Mouse (Mus musculus) testis, adult 2 months (tissue): ENCODE measurements around the gene Olfr1490.

ENCODE experiments used
- CTCF ChIP-seq: fragments of 200-500 bp; IDR thresholded peaks from 2 replicates; pipeline ENCODE4 v1.5.1; 2012; ENCODE audit warnings: low read depth, mild to moderate bottlenecking, inconsistent platforms, low read length, moderate library complexity; ENCODE audit not compliant: control insufficient read depth, insufficient read depth, insufficient replicate concordance
- POLR2A ChIP-seq: fragments of 200-500 bp; IDR thresholded peaks from 2 replicates; pipeline ENCODE4 v1.6.1; 2012; ENCODE audit warnings: low read depth, mild to moderate bottlenecking, inconsistent platforms, low read length, moderate library complexity; ENCODE audit not compliant: control insufficient read depth

DNA sequence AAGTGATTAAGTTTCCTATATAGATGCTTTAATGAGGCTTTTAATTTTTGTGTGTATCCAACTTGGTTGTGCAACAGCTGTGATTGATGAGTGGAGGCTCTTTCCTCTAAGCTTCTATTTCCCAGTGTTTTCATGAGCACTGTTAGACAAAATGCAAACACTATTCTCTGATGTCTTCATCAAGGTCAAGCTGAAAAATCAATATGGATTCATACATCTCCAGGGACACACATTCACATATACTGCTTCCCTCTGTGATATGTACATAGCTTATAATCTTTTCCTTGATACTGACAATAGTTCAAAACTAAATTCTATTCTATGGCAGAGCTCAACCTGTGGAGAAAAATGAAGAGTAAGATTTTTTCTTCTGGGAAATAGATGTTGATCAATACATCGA lies 19.6 kb upstream of the Olfr1490 start, which contains the start of gene Olfr1489:
- TF ChIP-seq CTCF (no peak), POLR2A (no peak)
